Mouse (Mus musculus): Measurements from ENCODE around the gene Astn1.

Gene Astn1

GRCm38 (mm10) chr1:158361964-158362291, at the start of gene Astn1:
Gene Astn1 (plus strand): TSS chr1:158362273.
- DNase-seq = no peak

DNA sequence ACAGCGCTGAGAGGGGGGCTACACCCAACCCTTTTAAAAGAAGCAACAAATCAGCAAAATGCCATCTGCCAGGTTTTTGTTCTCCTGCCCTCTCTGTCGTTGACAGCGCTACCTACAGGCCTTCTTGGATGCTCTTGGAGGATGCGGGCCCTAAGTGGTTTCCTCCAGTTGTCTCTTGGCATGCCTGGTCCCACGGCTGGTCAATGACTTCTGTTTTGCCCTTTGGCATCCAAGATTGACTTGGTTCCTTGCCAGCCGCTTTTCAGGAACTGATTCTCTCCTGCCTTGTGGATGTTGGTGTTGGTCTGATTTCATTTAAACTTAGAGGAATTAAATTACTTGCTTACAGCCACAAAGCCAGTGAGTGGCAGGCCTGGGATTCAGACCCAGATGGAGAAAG, 38.7 kb upstream of the Astn1 start:
- no peak for DNase-seq

DNA sequence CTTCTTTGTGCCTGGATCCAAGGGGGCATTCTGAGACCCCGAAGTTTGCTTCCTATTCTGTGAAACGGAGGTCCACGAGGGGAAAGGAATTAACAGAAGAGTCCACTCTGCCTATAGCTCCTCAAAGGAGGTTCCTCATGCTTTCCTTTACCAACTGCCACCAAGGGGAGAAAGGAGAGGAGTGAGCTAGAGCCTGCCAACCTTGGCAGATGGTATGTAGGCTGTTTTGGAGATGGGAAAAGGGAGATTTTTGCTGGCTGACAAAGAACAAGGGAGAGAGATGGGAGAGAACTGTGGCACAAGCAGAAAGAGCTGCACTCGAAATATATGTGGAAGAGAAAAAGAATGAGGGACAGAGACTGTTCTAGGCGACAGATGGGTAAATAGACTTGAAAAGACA, 33.9 kb upstream of the Astn1 start:
- DNase-seq = no peak

GRCm38 (mm10) chr1:158328839-158329238, 33.2 kb upstream of the Astn1 start:
- no peak for DNase-seq

DNA sequence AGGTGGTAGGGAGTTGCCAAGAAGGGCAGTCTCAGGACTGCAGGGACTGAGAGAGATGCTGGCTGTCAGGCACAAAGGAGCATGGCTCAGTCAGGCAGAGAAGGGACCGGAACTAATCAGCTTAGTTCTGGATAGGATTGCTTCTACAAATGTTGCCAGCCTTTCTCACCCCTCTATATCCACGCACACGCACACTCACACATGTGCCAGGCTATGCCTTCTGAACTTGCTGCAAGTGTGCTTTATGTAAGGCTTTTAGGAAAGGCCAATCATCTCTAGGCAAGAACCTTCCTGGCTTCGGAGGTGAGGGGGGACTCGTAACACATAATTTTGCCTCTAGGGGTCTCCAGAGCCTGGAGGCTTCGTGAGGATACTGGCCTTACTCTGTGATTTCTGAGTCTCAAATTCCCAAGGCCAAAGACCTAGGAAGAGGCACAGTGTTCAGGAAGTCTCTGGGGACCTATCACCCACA, 18.8 kb upstream of the Astn1 start:
- no peak for DNase-seq

GRCm38 (mm10) chr1:158353656-158354371, 8.3 kb upstream of the Astn1 start:
- DNase-seq = no peak

- DNase-seq = peak; percentile 6
Measured at GRCm38 (mm10) chr1:158355177-158356050, 6.7 kb upstream of the Astn1 start.

DNA sequence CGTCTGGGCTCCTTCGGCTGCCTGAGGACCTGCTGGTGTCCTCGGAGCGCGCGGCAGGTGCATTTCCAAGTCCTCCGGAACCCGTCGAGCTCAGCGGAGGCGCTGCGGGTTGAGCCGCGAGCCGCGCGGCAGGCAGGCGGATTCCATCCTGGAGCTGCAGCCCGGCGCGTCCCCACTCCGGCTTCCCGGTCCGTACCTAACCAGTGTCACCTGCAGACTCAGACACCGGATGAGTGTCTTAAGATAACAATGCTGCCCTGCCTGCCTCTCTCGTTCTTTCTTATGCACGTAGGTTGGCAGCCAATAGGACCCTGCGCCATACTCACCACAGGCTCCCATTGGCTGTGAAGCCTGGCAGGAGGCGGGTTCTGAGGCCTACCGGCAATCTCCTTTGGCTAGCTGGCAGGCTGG, 6.0 kb upstream of the Astn1 start, which contains the start of gene Brinp2:
Brinp2 (minus strand) TSS at position 276 of the 411 bp plus-strand sequence.
- DNase-seq = peak; percentile 74

DNA sequence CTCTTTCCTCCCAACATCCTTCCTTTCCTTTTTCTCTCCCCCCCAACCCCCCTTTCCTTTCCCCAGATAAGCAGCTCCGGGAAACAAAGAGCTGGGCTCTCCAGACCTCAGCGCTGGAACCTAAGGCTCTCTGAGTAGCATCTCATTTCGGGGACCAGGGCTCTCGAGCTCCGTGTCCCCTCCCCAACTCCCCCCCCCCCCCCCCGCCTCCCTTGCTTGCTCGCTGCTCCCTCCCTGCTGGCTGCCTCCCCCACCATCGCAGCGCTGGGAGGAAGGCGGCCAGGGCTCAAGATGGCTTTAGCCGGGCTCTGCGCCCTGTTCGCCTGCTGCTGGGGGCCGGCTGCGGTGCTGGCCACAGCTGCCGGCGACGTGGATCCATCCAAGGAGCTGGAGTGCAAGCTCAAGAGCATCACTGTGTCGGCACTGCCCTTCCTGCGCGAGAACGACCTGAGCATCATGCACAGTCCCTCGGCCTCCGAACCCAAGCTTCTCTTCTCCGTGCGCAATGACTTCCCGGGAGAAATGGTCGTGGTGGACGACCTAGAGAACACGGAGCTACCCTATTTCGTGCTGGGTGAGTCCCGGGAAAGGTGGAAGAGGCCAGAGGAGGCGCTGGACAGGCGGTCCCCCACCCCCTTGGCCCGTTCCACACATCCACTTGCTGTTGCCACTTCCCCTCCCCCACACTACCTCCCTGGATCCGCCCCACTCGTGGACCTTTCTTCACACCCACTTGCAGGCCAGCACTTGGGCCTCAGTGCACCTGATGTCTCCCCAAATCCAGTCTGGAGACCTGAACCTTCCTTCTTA, 424 bp downstream of the Astn1 start:
- DNase-seq = no peak

DNA sequence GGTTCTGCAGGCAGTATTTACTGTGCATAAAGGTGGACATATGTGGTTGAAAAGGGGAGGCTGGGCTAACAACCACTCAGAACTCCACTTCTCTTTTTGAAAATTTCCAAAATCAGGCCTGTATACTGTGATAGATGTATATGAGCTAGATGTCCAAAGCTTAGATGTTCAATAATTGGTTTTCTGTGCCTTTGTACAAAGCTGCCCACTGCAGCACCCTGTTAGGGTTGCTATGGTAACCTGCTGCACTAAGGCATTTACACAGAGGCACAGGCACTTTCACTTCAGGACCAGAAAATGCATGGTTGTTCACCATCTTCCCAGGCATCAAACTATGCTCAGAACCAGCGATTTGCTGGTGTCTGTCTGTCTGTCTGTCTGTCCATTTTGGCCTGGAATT, 2.4 kb downstream of the Astn1 start:
- no peak for DNase-seq

- no peak for DNase-seq
Measured at GRCm38 (mm10) chr1:158382277-158382676, 20.2 kb downstream of the Astn1 start.

DNA sequence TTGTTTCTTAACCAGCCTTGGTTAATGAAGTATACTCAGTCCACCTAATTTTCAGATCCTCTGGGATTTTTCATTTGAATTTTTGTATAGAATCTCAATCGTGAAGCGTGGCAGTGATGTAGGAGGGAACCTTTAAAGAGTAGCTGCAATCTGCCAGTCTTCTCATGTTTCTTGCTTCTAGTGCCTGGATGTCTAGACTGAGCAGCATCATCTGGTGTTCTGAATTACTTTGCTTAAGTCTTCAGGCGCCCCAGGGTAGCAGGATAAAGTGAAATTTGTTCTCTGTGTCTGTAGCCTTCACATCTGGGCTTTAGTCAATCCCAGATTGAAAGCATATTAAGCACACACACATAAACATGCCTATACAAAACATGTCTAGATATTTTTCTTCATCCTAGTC, 21.1 kb downstream of the Astn1 start:
- DNase-seq = no peak

GRCm38 (mm10) chr1:158385311-158385710, 23.2 kb downstream of the Astn1 start:
- DNase-seq = no peak

DNA sequence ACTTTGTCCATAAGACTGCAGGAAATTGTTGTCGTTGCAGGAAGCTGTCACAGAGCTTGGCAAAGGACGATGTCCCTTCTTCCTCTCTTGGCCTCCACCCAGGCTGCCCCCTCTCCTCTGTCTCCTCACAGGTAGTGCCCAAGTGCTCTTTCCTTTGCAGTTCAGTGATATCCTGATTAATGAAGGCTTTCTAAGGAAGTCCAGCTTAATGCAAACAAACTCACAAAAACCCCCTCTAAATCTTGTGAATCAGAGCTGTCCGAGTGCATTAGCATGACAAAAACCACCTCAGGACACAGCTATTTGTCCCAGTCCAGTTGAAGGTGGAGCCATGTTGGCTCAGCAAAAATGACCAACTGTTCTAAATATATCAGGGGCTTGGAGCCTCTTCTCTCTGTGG, 24.7 kb downstream of the Astn1 start:
- no peak for DNase-seq

GRCm38 (mm10) chr1:158388995-158389394, 26.9 kb downstream of the Astn1 start:
- no peak for DNase-seq

- DNase-seq = no peak
Measured at GRCm38 (mm10) chr1:158390693-158391092, 28.6 kb downstream of the Astn1 start.

GRCm38 (mm10) chr1:158397058-158397457, 35.0 kb downstream of the Astn1 start:
- DNase-seq = no peak

- no peak for DNase-seq
Measured at GRCm38 (mm10) chr1:158400898-158401297, 38.8 kb downstream of the Astn1 start.

- DNase-seq = no peak
Measured at GRCm38 (mm10) chr1:158405899-158406769, 44.1 kb downstream of the Astn1 start.

DNA sequence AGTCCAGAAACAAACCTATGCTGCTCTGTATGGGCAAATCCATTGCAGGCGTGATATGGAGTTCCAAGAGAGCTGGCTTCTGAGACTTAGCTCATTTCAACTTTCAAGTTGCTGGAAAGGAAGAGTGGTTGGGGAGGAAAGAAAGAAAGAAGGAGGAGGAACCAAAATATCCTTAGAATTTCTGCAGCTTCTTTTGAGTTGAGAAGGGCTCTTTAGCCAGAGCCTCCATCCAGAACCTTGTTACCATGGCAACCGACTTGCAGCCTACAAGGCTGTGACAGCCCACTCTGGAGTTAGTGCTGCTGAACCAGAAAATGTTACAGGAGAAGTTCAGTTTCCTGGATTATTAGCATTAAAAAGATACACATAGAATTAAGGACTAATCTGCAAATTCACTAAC, 46.1 kb downstream of the Astn1 start:
- no peak for DNase-seq

DNA sequence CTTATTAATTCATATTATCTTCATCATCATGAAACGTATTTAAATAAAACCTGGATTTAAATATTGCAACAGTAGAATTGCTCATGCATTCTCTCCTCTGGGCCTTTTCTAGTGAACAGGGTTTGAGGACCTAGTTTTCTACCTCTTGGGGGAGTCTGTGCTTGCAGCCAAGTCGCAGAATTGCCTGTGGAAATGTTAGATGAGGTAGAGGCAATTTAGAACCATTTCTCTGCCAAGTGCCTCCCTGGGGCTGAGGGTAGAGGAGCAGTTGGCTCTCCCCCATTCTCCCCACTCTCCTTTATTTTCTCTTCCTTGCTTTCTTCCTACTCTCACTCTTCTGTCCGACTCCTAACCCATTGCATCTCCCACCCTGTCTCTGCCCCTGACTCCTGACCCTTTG, 49.1 kb downstream of the Astn1 start:
- no peak for DNase-seq

DNA sequence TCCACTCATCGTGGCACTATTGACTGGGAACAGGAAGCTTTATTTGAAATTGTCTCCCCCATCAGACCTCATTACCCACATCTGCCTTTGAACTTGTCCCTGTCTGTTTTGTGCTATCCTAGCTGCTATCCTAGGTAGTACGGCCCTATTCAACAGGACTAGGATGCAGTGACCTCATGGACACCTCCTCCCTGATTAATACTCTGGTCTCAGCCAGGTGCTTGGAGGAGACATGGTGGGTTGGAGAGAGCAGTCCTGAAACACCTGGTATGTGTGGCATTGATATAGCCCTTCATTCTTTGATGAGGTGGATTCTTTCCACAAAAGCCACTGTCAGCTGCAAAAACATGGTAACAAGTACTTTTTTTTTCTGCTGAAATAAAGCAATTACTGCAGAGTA, 52.1 kb downstream of the Astn1 start:
- DNase-seq = no peak

All from kidney, adult 18-20 months (tissue).